Mouse (Mus musculus): ENCODE data around the gene Triap1. TPM values are rescaled to one million over a fixed set of nuclear protein-coding genes. Genes with fewer than 3 reads are reported as not detected.
A peak's percentile ranks its signal among the peaks of the same experiment; 100 is the strongest.

The Triap1 gene
- polyA plus RNA-seq, 1 experiment = 0.33 TPM

DNA sequence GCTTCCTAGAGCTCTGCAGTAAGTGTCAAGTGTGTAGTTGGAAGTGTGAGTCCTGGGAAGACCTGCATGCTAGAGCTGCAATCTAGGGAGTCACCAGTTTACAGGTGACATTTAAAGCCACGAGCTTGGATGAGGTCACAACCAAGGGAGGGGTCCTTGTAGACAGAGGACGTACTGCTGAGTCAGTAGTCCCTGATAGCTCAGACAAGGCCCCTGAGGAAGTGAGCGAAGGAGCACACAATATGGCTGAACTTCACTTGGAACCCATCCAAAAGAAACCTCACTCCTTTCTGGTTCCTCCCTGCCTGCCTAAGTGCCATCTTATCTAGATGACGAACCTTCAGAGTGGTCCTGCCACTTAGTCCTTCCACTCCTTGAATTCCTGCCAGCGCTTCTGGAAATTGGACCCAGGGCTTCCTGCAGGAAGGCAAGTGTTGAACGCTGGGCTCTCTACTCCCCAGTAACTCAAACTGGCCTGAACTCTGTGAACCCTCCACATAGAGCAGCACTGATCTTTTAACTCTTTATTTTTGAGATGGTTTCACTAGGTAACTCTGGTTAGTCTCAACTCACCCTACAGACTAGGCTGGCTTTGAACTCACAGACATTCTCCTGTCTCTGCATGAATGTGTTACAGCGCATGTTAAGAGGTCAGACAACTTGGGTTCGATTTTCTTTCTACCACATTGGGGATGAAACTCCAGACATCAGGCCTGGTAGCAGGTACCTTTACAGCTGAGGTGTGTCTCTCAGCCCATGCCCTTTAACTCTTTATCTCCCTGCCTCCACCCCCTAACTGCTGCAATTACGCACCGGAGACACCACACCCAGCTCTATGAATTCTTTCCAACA is 28.0 kb upstream of the Triap1 start:
- TF ChIP-seq GATA1 (IDR thresholded peaks at IDR 0.05; ENCODE audit: low read length) = peak; percentile 42
- no peak for TF ChIP-seq TAL1 (IDR thresholded peaks at IDR 0.05; ENCODE audit: low read length)
- Histone ChIP-seq H3K27me3 (ENCODE audit: control insufficient read depth) (no peaks in the 10 kb centered on the region), H3K9me3 (ENCODE audit: control insufficient read depth, low read length) (no peaks in the 10 kb centered on the region), H3K4me1 (ENCODE audit: control insufficient read depth) (peaks cover 55% of the 10 kb centered on the region), H3K36me3 (ENCODE audit: control insufficient read depth) (no peaks in the 10 kb centered on the region), H3K4me3 (replicated peaks) (peak overlapping the region; percentile 42)

DNA sequence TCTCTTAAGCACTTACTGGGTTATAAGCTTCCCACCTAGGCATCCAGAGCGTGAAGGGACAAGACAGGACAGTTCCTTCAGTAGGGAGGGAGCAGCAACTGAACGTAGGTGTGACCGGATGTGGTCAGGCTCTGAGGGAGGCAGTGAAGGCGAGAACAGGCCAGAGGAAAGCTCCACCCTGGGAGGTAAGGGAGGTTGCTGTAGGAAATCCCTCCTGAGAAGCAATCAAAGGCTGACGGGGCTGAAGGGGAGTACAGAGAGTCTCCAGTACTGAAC is 27.4 kb upstream of the Triap1 start:
- no peaks in the 10 kb centered on the region for H3K27me3 ChIP-seq (ENCODE audit: control insufficient read depth)
- no peaks in the 10 kb centered on the region for H3K36me3 ChIP-seq (ENCODE audit: control insufficient read depth)
- peak overlapping the region; percentile 41 for H3K4me3 ChIP-seq (replicated peaks)
- peaks cover 60% of the 10 kb centered on the region for H3K4me1 ChIP-seq (ENCODE audit: control insufficient read depth)
- H3K9me3 ChIP-seq (ENCODE audit: control insufficient read depth, low read length) = no peaks in the 10 kb centered on the region
- TF ChIP-seq GATA1 (IDR thresholded peaks at IDR 0.05; ENCODE audit: low read length) = no peak
- no peak for TF ChIP-seq TAL1 (IDR thresholded peaks at IDR 0.05; ENCODE audit: low read length)

DNA sequence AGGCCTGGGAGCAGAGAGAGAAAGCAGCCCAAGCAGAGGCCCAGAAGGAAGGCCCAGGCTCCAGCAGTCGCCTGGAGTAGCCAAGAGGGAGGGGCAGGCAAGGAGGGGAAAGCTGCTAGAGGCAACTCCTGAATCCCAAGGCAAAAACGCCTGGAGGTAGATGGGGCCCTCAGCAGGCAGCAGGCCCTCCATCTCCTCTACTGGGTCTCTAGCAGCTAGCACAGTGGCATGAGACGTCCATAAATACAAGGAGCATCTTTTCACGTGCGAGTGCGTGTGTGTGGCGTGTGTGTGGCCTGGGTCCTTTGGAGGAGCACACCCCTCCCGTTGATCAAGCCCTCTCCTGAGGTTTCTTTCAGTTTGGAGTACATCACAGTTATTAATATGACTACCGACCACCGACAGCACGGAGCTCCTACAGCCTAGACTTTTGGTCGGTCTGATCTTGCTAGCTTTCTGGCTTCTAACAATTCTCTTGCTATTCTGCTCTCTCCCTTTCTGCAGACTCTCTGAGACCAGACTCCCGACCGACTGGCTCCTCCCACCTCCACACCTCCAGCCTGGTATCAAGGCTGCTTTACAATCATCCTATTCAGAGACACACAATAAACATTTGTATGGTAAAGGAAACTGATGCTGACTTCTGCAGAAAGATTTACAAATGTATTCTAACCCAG is 23.9 kb upstream of the Triap1 start:
- H3K4me3 ChIP-seq (replicated peaks) = no peak overlapping the region
- H3K36me3 ChIP-seq (ENCODE audit: control insufficient read depth) = no peaks in the 10 kb centered on the region
- peaks cover 63% of the 10 kb centered on the region for H3K4me1 ChIP-seq (ENCODE audit: control insufficient read depth)
- no peak for TF ChIP-seq TAL1 (IDR thresholded peaks at IDR 0.05; ENCODE audit: low read length)
- no peaks in the 10 kb centered on the region for H3K27me3 ChIP-seq (ENCODE audit: control insufficient read depth)
- no peaks in the 10 kb centered on the region; the same call in 1 of the 2 replicates for H3K9me3 ChIP-seq (ENCODE audit: control insufficient read depth, low read length)

GRCm38 (mm10) chr5:115317645-115318328 is 23.2 kb upstream of the Triap1 start:
- TF ChIP-seq GATA1 (IDR thresholded peaks at IDR 0.05; ENCODE audit: low read length) (no peak), TAL1 (IDR thresholded peaks at IDR 0.05; ENCODE audit: low read length) (no peak)
- H3K36me3 ChIP-seq (ENCODE audit: control insufficient read depth) = no peaks in the 10 kb centered on the region
- H3K9me3 ChIP-seq (ENCODE audit: control insufficient read depth, low read length) = no peaks in the 10 kb centered on the region; the same call in 1 of the 2 replicates
- H3K27me3 ChIP-seq (ENCODE audit: control insufficient read depth) = no peaks in the 10 kb centered on the region
- H3K4me3 ChIP-seq (replicated peaks) = no peak overlapping the region
- H3K4me1 ChIP-seq (ENCODE audit: control insufficient read depth) = peaks cover 56% of the 10 kb centered on the region

GRCm38 (mm10) chr5:115319004-115319940 is 21.8 kb upstream of the Triap1 start:
- H3K9me3 ChIP-seq (ENCODE audit: control insufficient read depth, low read length) = no peaks in the 10 kb centered on the region; the same call in 1 of the 2 replicates
- peak overlapping the region; percentile 61 for H3K4me3 ChIP-seq (replicated peaks)
- peaks cover 9% of the 10 kb centered on the region for H3K36me3 ChIP-seq (ENCODE audit: control insufficient read depth)
- TF ChIP-seq GATA1 (IDR thresholded peaks at IDR 0.05; ENCODE audit: low read length) (no peak; the same call in 1 of the 2 replicates), TAL1 (IDR thresholded peaks at IDR 0.05; ENCODE audit: low read length) (no peak)
- no peaks in the 10 kb centered on the region for H3K27me3 ChIP-seq (ENCODE audit: control insufficient read depth)
- peaks cover 47% of the 10 kb centered on the region for H3K4me1 ChIP-seq (ENCODE audit: control insufficient read depth)

DNA sequence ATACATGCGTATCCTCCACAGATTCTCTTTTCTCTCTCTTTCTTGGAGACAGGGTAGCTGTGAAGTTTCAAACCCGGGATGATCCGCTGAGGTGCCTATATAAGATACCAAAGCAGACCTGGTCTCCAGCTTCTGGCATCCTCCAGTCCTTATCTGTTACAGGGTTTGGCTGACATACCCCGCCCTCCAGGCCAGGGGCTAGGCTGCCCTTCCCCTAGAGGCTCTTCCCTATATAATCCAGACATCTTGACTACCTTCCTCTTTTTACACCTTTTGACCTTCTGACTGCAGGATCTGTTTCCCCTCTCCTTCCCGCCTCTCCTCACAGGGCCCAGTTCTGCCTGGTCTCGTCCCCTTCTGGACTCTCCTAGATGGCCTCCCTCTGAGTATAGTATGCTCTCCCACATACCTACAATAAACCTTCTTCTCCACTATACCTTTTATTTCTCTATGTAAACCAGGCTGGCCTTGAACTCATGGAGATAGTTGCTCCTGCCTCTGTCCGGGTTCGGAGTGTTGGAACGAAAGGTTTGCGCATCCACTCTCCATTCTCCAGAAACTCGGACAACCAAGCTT is 14.7 kb upstream of the Triap1 start:
- H3K4me3 ChIP-seq (replicated peaks) = peak overlapping the region; percentile 97
- H3K4me1 ChIP-seq (ENCODE audit: control insufficient read depth) = peaks cover 54% of the 10 kb centered on the region
- TF ChIP-seq GATA1 (IDR thresholded peaks at IDR 0.05; ENCODE audit: low read length) (peak; percentile 72), TAL1 (IDR thresholded peaks at IDR 0.05; ENCODE audit: low read length) (no peak)
- H3K9me3 ChIP-seq (ENCODE audit: control insufficient read depth, low read length) = no peaks in the 10 kb centered on the region
- H3K36me3 ChIP-seq (ENCODE audit: control insufficient read depth) = peaks cover 50% of the 10 kb centered on the region
- no peaks in the 10 kb centered on the region for H3K27me3 ChIP-seq (ENCODE audit: control insufficient read depth)

DNA sequence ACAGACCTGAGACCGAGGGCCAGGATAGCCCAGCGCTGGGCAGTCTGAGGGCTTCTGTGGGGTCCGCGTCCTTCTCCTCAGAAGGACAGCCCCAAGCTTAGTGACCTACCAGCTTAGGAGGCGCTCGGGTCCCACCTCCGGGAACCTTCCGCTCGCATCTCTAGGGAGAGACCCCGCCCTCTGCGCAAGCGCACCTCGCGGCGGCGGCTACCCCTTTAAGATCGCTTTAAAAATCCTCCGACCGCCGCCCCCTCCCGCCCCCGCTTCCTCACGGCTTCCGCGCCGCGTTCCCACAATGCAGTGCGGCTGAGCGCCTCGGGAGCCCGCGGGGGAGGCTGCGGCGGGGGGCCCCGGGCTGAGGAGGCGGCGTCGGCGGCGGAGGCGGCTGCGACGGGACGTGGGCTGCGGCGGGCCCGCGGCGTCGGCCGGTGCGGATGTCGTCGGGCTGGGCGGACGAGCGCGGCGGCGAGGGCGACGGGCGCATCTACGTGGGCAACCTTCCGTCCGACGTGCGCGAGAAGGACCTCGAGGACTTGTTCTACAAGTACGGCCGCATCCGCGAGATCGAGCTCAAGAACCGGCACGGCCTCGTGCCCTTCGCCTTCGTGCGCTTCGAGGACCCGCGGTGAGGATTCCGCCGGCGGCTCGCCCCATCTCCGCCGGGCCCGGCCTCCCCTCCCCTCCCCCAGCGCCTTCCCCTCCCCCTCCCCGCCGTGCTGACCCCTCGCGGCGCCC is 14.0 kb upstream of the Triap1 start, which contains the start of gene Srsf9:
Gene Srsf9, plus strand, starts transcription at position 303 of the 735 bp plus-strand sequence.
- Histone ChIP-seq H3K9me3 (ENCODE audit: control insufficient read depth, low read length) (no peaks in the 10 kb centered on the region), H3K4me3 (replicated peaks) (peak within 1 kb of the TSS; percentile 97), H3K4me1 (ENCODE audit: control insufficient read depth) (peaks cover 61% of the 10 kb centered on the region), H3K36me3 (ENCODE audit: control insufficient read depth) (peaks cover 57% of the 10 kb centered on the region), H3K27me3 (ENCODE audit: control insufficient read depth) (no peaks in the 10 kb centered on the region)
- TF ChIP-seq TAL1 (IDR thresholded peaks at IDR 0.05; ENCODE audit: low read length) (no peak), GATA1 (IDR thresholded peaks at IDR 0.05; ENCODE audit: low read length) (no peak)
